Mouse (Mus musculus) liver, adult (tissue): ENCODE results near the gene Sec22c.

Experiments
- GATA4 ChIP-seq: IDR thresholded peaks from 2 replicates; pipeline ENCODE4 v1.6.1; 2014; ENCODE audit warnings: mild to moderate bottlenecking, low read length; ENCODE audit not compliant: insufficient replicate concordance

Gene Sec22c

GRCm38 (mm10) chr9:121672311-121672710 is 33.0 kb downstream of the Sec22c start:
- peak; percentile 82; the same call in 1 of the 2 replicates for TF ChIP-seq GATA4

- TF ChIP-seq GATA4: no peak
Observed at GRCm38 (mm10) chr9:121671300-121671699, 34.0 kb downstream of the Sec22c start.

- TF ChIP-seq GATA4: no peak
Observed at GRCm38 (mm10) chr9:121669348-121669791, 35.9 kb downstream of the Sec22c start.

GRCm38 (mm10) chr9:121667822-121668221 is 37.5 kb downstream of the Sec22c start:
- TF ChIP-seq GATA4: no peak

- TF ChIP-seq GATA4: no peak
Observed at GRCm38 (mm10) chr9:121666957-121667630, 38.2 kb downstream of the Sec22c start.

GRCm38 (mm10) chr9:121664104-121664503 is 41.2 kb downstream of the Sec22c start:
- no peak for TF ChIP-seq GATA4

- TF ChIP-seq GATA4: no peak
Observed at GRCm38 (mm10) chr9:121663467-121663866, 41.8 kb downstream of the Sec22c start.

- TF ChIP-seq GATA4: no peak
Observed at GRCm38 (mm10) chr9:121659791-121660190, 45.5 kb downstream of the Sec22c start.

- no peak for TF ChIP-seq GATA4
Observed at GRCm38 (mm10) chr9:121658248-121658647, 47.0 kb downstream of the Sec22c start.

- TF ChIP-seq GATA4: no peak
Observed at GRCm38 (mm10) chr9:121657143-121657542, 48.1 kb downstream of the Sec22c start.

- TF ChIP-seq GATA4: no peak
Observed at GRCm38 (mm10) chr9:121656322-121656721, 49.0 kb downstream of the Sec22c start.

GRCm38 (mm10) chr9:121653668-121654067 is 51.6 kb downstream of the Sec22c start:
- TF ChIP-seq GATA4: no peak

GRCm38 (mm10) chr9:121647026-121647425 is 58.3 kb downstream of the Sec22c start:
- TF ChIP-seq GATA4: no peak

GRCm38 (mm10) chr9:121644855-121645254 is 60.4 kb downstream of the Sec22c start:
- TF ChIP-seq GATA4: no peak; the same call in 1 of the 2 replicates

- TF ChIP-seq GATA4: no peak
Observed at GRCm38 (mm10) chr9:121642401-121643181, 62.7 kb downstream of the Sec22c start, which contains the start of gene Vipr1. TSS of gene Vipr1 (plus strand) at chr9:121642716.

GRCm38 (mm10) chr9:121642001-121642400 is 63.3 kb downstream of the Sec22c start, which contains the start of gene Lyzl4:
TSS of gene Lyzl4 (minus strand) at chr9:121642096.
- TF ChIP-seq GATA4: no peak
